Mouse (Mus musculus) midbrain, embryonic 14.5 days (tissue): ENCODE results near the gene Irf3. TPM values are rescaled to one million over a fixed set of nuclear protein-coding genes. Genes with fewer than 3 reads are reported as not detected.
A peak's percentile ranks its signal among the peaks of the same experiment; 100 is the strongest.

Source experiments
- ATAC-seq: fragments of 200-750 bp; cut with Nextera tagmentation; 2 replicates; pipeline ENCODE4 v1.8.0; 2017; ENCODE audit warnings: moderate number of reproducible peaks, moderate library complexity; ENCODE audit not compliant: low FRiP score, low TSS enrichment
- DNase-seq: peaks from one replicate; pipeline ENCODE4 v3.0.0-alpha.2; 2015
- H3K27ac ChIP-seq: fragments of 300-500 bp; sonication (generic); replicated peaks from 2 replicates; pipeline ENCODE4 v1.5.1; 2014; ENCODE audit warnings: mild to moderate bottlenecking, low read depth, low read length, moderate library complexity
- H3K27me3 ChIP-seq: fragments of 300-500 bp; sonication (generic); 2 replicates; pipeline ENCODE4 v1.6.1; 2014; ENCODE audit warnings: low read length, control low read depth, mixed read lengths; ENCODE audit not compliant: control insufficient read depth, insufficient read depth
- H3K36me3 ChIP-seq: fragments of 300-500 bp; sonication (generic); 2 replicates; pipeline ENCODE4 v1.6.1; 2014; ENCODE audit warnings: low read length, control low read depth; ENCODE audit not compliant: control insufficient read depth, insufficient read depth
- H3K4me1 ChIP-seq: fragments of 300-500 bp; sonication (generic); 2 replicates; pipeline ENCODE4 v1.6.1; 2014; ENCODE audit warnings: mild to moderate bottlenecking, antibody characterized with exemption, low read length, control low read depth; ENCODE audit not compliant: control insufficient read depth, insufficient read depth
- H3K4me2 ChIP-seq: fragments of 300-500 bp; sonication (generic); 2 replicates; pipeline ENCODE4 v1.6.1; 2014; ENCODE audit warnings: mild to moderate bottlenecking, low read length, moderate library complexity
- H3K4me3 ChIP-seq: fragments of 300-500 bp; sonication (generic); replicated peaks from 2 replicates; pipeline ENCODE4 v1.5.1; 2014; ENCODE audit warnings: low read depth, low read length
- H3K9ac ChIP-seq: fragments of 300-500 bp; sonication (generic); replicated peaks from 2 replicates; pipeline ENCODE4 v1.6.1; 2014; ENCODE audit warnings: mild to moderate bottlenecking, low read length, moderate library complexity
- H3K9me3 ChIP-seq: fragments of 300-500 bp; sonication (generic); 2 replicates; pipeline ENCODE4 v1.6.1; 2016; ENCODE audit warnings: low read length, control low read depth, mixed read lengths; ENCODE audit not compliant: control insufficient read depth
- WGBS: fragments of 180-500 bp; shearing (Covaris S2); extraction: QIAGEN DNeasy Blood & Tissue Kit; methylation state at CpG from one replicate; pipeline ENCODE4 v1.1.7; 2014; 5-methylcytosine and 5-hydroxymethylcytosine counted together
- microRNA-seq: library from miRNA; unstranded; fragments of <30 nt; microRNA quantifications from one replicate; pipeline ENCODE4, GENCODE M21; 2016
- polyA plus RNA-seq: library from polyadenylated mRNA; unstranded; fragments of >200 nt; fragmentation: Nextera tagmentation; extraction: Ambion mirVana; gene quantifications from 2 replicates; pipeline ENCODE4 v1.2.1, GENCODE M21; 2014

Irf3 gene
- polyA plus RNA-seq, 1 experiment from 2014 or later, result 46.7 TPM

DNA sequence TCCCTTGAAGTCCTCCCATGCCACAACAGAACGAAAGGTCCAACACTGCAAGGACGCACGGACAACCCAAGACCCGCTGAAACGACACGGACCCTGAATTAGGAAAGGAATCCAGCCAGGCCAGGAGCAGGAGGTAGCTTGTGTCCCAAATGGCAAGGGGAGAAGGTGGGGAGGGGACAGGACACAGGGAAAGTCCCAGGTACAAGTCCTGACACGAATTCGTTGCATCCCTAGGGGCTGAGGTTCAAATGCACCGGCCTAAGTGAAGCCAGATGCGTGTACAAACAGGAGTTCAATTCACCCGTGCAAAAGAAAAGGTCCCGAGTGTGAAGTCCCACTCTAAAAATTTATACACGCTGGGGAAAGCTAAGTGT, 54.1 kb downstream of the Irf3 start:
- 1% methylated on average over 13 of the region's 13 CpGs for WGBS
- peak overlapping the region; percentile 97 for H3K27ac ChIP-seq
- no peaks in the 10 kb centered on the region for H3K27me3 ChIP-seq
- DNase-seq, result peak; percentile 15
- H3K4me1 ChIP-seq, result peaks cover 9% of the 10 kb centered on the region; the same call in 1 of the 2 replicates
- peaks cover 38% of the 10 kb centered on the region for H3K36me3 ChIP-seq
- H3K4me3 ChIP-seq, result peak overlapping the region; percentile 76
- ATAC-seq, result no peak
- H3K4me2 ChIP-seq, result peak overlapping the region; percentile 97
- H3K9me3 ChIP-seq, result no peaks in the 10 kb centered on the region
- H3K9ac ChIP-seq, result peak overlapping the region; percentile 87

Small RNA genes within 50 kb of the gene (microRNA-seq; reads per million reads assigned to microRNA genes)
- 0.59 reads per million for gene Mir7054

Other genes starting within 250 kb of the Irf3 start
- 22.6 and 26.8 TPM in 2 replicates for gene Vrk3, start 249.2 kb upstream of the Irf3 start, polyA plus RNA-seq
- 0.58 and 0.89 TPM in 2 replicates for gene Zfp473, start 246.6 kb upstream of the Irf3 start, polyA plus RNA-seq
- gene Nup62, start 181.6 kb upstream of the Irf3 start, polyA plus RNA-seq, result 29.1 and 35.2 TPM in 2 replicates
- 0.97 and 1.4 TPM in 2 replicates for gene Il4i1, start 181.3 kb upstream of the Irf3 start, polyA plus RNA-seq
- gene Atf5, start 181.0 kb upstream of the Irf3 start, polyA plus RNA-seq, result 2.2 and 2.8 TPM in 2 replicates
- gene Akt1s1, start 148.7 kb upstream of the Irf3 start, polyA plus RNA-seq, result 61.9 and 63.7 TPM in 2 replicates
- gene Tbc1d17, start 148.6 kb upstream of the Irf3 start, polyA plus RNA-seq, result 107 and 122 TPM in 2 replicates
- 28.8 and 30.4 TPM in 2 replicates for gene Pnkp, start 140.5 kb upstream of the Irf3 start, polyA plus RNA-seq
- gene Ptov1, start 127.9 kb upstream of the Irf3 start, polyA plus RNA-seq, result 480 and 508 TPM in 2 replicates
- gene Med25, start 104.9 kb upstream of the Irf3 start, polyA plus RNA-seq, result 114 and 128 TPM in 2 replicates
- gene Fuz, start 101.6 kb upstream of the Irf3 start, polyA plus RNA-seq, result 16.7 and 17.2 TPM in 2 replicates
- 124 and 133 TPM in 2 replicates for gene Ap2a1, start 68.2 kb upstream of the Irf3 start, polyA plus RNA-seq
- gene Tsks, start 54.4 kb upstream of the Irf3 start, polyA plus RNA-seq, result not detected in 2 replicates
- gene Cpt1c, start 22.8 kb upstream of the Irf3 start, polyA plus RNA-seq, result 50.1 and 52.3 TPM in 2 replicates
- 236 and 281 TPM in 2 replicates for gene Prmt1, start 11.1 kb upstream of the Irf3 start, polyA plus RNA-seq
- gene Bcl2l12, start 1.1 kb downstream of the Irf3 start, polyA plus RNA-seq, result 11.8 and 15.4 TPM in 2 replicates
- 60.6 and 61.2 TPM in 2 replicates for gene Scaf1, start 18.7 kb downstream of the Irf3 start, polyA plus RNA-seq
- 9.7 and 13.2 TPM in 2 replicates for gene Rras, start 20.3 kb downstream of the Irf3 start, polyA plus RNA-seq
- 19.5 and 21.4 TPM in 2 replicates for gene Prr12, start 55.2 kb downstream of the Irf3 start, polyA plus RNA-seq
- gene Nosip, start 64.8 kb downstream of the Irf3 start, polyA plus RNA-seq, result 55.3 and 65.9 TPM in 2 replicates
- gene Prrg2, start 65.0 kb downstream of the Irf3 start, polyA plus RNA-seq, result 10.1 and 12.2 TPM in 2 replicates
- gene Rcn3, start 94.6 kb downstream of the Irf3 start, polyA plus RNA-seq, result 31.2 and 59.3 TPM in 2 replicates
- gene Fcgrt, start 106.2 kb downstream of the Irf3 start, polyA plus RNA-seq, result 4.8 and 21.8 TPM in 2 replicates
- gene Rps11, start 126.8 kb downstream of the Irf3 start, polyA plus RNA-seq, result 915 and 960 TPM in 2 replicates
- gene Rpl13a, start 131.1 kb downstream of the Irf3 start, polyA plus RNA-seq, result 746 and 846 TPM in 2 replicates
- 0.53 TPM in 1 of 2 replicates, not detected in the other for gene Gm45713, start 138.6 kb downstream of the Irf3 start, polyA plus RNA-seq
- 0.50 and 1.4 TPM in 2 replicates for gene Flt3l, start 138.8 kb downstream of the Irf3 start, polyA plus RNA-seq
- 92.8 and 96.2 TPM in 2 replicates for gene Pih1d1, start 156.7 kb downstream of the Irf3 start, polyA plus RNA-seq
- gene Aldh16a1, start 156.9 kb downstream of the Irf3 start, polyA plus RNA-seq, result 21.2 and 24.1 TPM in 2 replicates
- gene Slc17a7, start 166.3 kb downstream of the Irf3 start, polyA plus RNA-seq, result 0.39 and 0.62 TPM in 2 replicates
- gene Gfy, start 181.9 kb downstream of the Irf3 start, polyA plus RNA-seq, result not detected in 2 replicates
- 0.68 and 1.4 TPM in 2 replicates for gene Pth2, start 183.3 kb downstream of the Irf3 start, polyA plus RNA-seq
- 0.33 and 0.34 TPM in 2 replicates for gene Ccdc155, start 207.2 kb downstream of the Irf3 start, polyA plus RNA-seq
- gene Dkkl1, start 214.5 kb downstream of the Irf3 start, polyA plus RNA-seq, result 2.4 and 2.7 TPM in 2 replicates
- gene Tead2, start 218.1 kb downstream of the Irf3 start, polyA plus RNA-seq, result 38.4 and 59.7 TPM in 2 replicates
- gene Cd37, start 241.5 kb downstream of the Irf3 start, polyA plus RNA-seq, result 0.76 and 1.0 TPM in 2 replicates
- 0.16 and 0.54 TPM in 2 replicates for gene Slc6a16, start 243.4 kb downstream of the Irf3 start, polyA plus RNA-seq